Mouse (Mus musculus): ENCODE measurements at regions not wholly inside any gene's neighbourhood (a gene's known extent, or its start where the extent isn't known, plus 50 kb on each side); places are given as distances from the start of the nearest gene placed in this dataset.

- H3K27ac ChIP-seq (ENCODE audit: insufficient read depth, low read length), result no peak overlapping the region
- no peak for DNase-seq
- H3K4me3 ChIP-seq (replicated peaks; ENCODE audit: insufficient read depth, low read depth, low read length), result no peak overlapping the region
- H3K27me3 ChIP-seq (ENCODE audit: control insufficient read depth, insufficient read depth, low read length), result no peaks in the 10 kb centered on the region
- no peaks in the 10 kb centered on the region for H3K4me1 ChIP-seq (ENCODE audit: control insufficient read depth, insufficient read depth, low read length)
- TF ChIP-seq POLR2A (IDR thresholded peaks at IDR 0.05; ENCODE audit: borderline replicate concordance, insufficient read depth, low read length), result no peak
- TF ChIP-seq CTCF (IDR thresholded peaks at IDR 0.05; ENCODE audit: borderline replicate concordance, insufficient read depth, low read depth, low read length), result no peak; the same call in 1 of the 2 replicates
Observed at GRCm38 (mm10) chr1:28229611-28230010, 550.4 kb downstream of the Gm597 start.

- peak; percentile 83 to 95 for DNase-seq
- TF ChIP-seq POLR2A (IDR thresholded peaks at IDR 0.05; ENCODE audit: borderline replicate concordance, insufficient read depth, low read length) (no peak), CTCF (IDR thresholded peaks at IDR 0.05; ENCODE audit: borderline replicate concordance, insufficient read depth, low read depth, low read length) (no peak)
- Histone ChIP-seq H3K4me1 (ENCODE audit: control insufficient read depth, insufficient read depth, low read length) (peaks cover 11% of the 10 kb centered on the region), H3K4me3 (replicated peaks; ENCODE audit: insufficient read depth, low read depth, low read length) (no peak overlapping the region), H3K27me3 (ENCODE audit: control insufficient read depth, insufficient read depth, low read length) (no peaks in the 10 kb centered on the region), H3K27ac (ENCODE audit: insufficient read depth, low read length) (peak overlapping the region; percentile 92)
- WGBS, result 6% methylated on average over 2 of the region's 2 CpGs
Observed at GRCm38 (mm10) chr1:28214243-28215038, 565.6 kb downstream of the Gm597 start.

All from cerebellum, adult 2 months (tissue).